Mouse (Mus musculus) ES-E14 (cell line): ENCODE data around the gene Spout1.

Source experiments
- CHD2 ChIP-seq: IDR thresholded peaks from 2 replicates; pipeline ENCODE4 v1.6.1; 2014; ENCODE audit warnings: mild to moderate bottlenecking, low read depth, low read length, inconsistent platforms
- HCFC1 ChIP-seq: IDR thresholded peaks from 2 replicates; pipeline ENCODE4 v1.6.1; 2012; ENCODE audit warnings: low read length, inconsistent platforms, borderline replicate concordance; ENCODE audit not compliant: insufficient read depth
- MAFK ChIP-seq: IDR thresholded peaks from 2 replicates; pipeline ENCODE4 v1.6.1; 2014; ENCODE audit warnings: mild to moderate bottlenecking, low read depth, low read length, inconsistent platforms; ENCODE audit not compliant: insufficient read depth
- ZC3H11A ChIP-seq: IDR thresholded peaks from 2 replicates; pipeline ENCODE4 v1.6.1; 2012; ENCODE audit warnings: low read depth, mild to moderate bottlenecking, inconsistent platforms, low read length, borderline replicate concordance
- ZNF384 ChIP-seq: IDR thresholded peaks from 2 replicates; pipeline ENCODE4 v1.6.1; 2012; ENCODE audit warnings: low read depth, low read length, inconsistent platforms

- TF ChIP-seq ZNF384, result no peak
- no peak for TF ChIP-seq ZC3H11A
- TF ChIP-seq MAFK, result no peak
- no peak for TF ChIP-seq HCFC1
- no peak for TF ChIP-seq CHD2
These were observed 13.7 kb upstream of the Spout1 start for GRCm38 (mm10) chr2:30191790-30192580.
